Mouse (Mus musculus) stomach, embryonic 14.5 days (tissue): ENCODE measurements around the gene Foxd2. TPM values are rescaled to one million over a fixed set of nuclear protein-coding genes. Genes with fewer than 3 reads are reported as not detected.

Source experiments
- ATAC-seq: fragments of 200-750 bp; cut with Nextera tagmentation; 2 replicates; pipeline ENCODE4 v1.8.0; 2017; ENCODE audit warnings: low read depth, moderate TSS enrichment; ENCODE audit not compliant: insufficient number of reproducible peaks, insufficient read depth, low FRiP score
- H3K27ac ChIP-seq: fragments of 300-500 bp; sonication (generic); 2 replicates; pipeline ENCODE4 v1.5.1; 2014; ENCODE audit warnings: mild to moderate bottlenecking, low read length, moderate library complexity, mixed read lengths
- H3K27me3 ChIP-seq: fragments of 300-500 bp; sonication (generic); 2 replicates; pipeline ENCODE4 v1.6.1; 2014; ENCODE audit warnings: low read length, control low read depth, mixed read lengths; ENCODE audit not compliant: control insufficient read depth, insufficient read depth
- H3K36me3 ChIP-seq: fragments of 300-500 bp; sonication (generic); 2 replicates; pipeline ENCODE4 v1.6.1; 2014; ENCODE audit warnings: mild to moderate bottlenecking, control low read depth, low read length, moderate library complexity, mixed read lengths; ENCODE audit not compliant: control insufficient read depth, insufficient read depth
- H3K4me1 ChIP-seq: fragments of 300-500 bp; sonication (generic); 2 replicates; pipeline ENCODE4 v1.6.1; 2014; ENCODE audit warnings: low read length, control low read depth, mixed read lengths; ENCODE audit not compliant: control insufficient read depth, insufficient read depth
- H3K4me2 ChIP-seq: fragments of 300-500 bp; sonication (generic); replicated peaks from 2 replicates; pipeline ENCODE4 v1.6.1; 2014; ENCODE audit warnings: low read depth, low read length, control low read depth
- H3K4me3 ChIP-seq: fragments of 300-500 bp; sonication (generic); 2 replicates; pipeline ENCODE4 v1.5.1; 2014; ENCODE audit warnings: low read depth, low read length, control low read depth
- H3K9ac ChIP-seq: fragments of 300-500 bp; sonication (generic); replicated peaks from 2 replicates; pipeline ENCODE4 v1.6.1; 2014; ENCODE audit warnings: low read depth, mild to moderate bottlenecking, control low read depth, low read length, moderate library complexity, mixed read lengths
- H3K9me3 ChIP-seq: fragments of 300-500 bp; sonication (generic); 2 replicates; pipeline ENCODE4 v1.6.1; 2016; ENCODE audit warnings: low read depth, low read length, control low read depth; ENCODE audit not compliant: control insufficient read depth
- whole genome bisulfite sequencing: fragments of 180-500 bp; shearing (Covaris S2); extraction: QIAGEN DNeasy Blood & Tissue Kit; methylation state at CpG from one replicate; pipeline ENCODE4 v1.1.7; 2014; 5-methylcytosine and 5-hydroxymethylcytosine counted together
- polyA plus RNA-seq: library from polyadenylated mRNA; unstranded; fragments of >200 nt; fragmentation: Nextera tagmentation; extraction: Ambion mirVana; gene quantifications from 2 replicates; pipeline ENCODE4 v1.2.1, GENCODE M21; 2014

Gene Foxd2
- polyA plus RNA-seq, 1 experiment from 2014 or later: not detected

- no peak overlapping the region for H3K27ac ChIP-seq
- 58% methylated on average over 8 of the region's 8 CpGs for WGBS
- no peak overlapping the region for H3K4me3 ChIP-seq
- ATAC-seq: no peak
- H3K9ac ChIP-seq: no peak overlapping the region
- no peak overlapping the region for H3K4me2 ChIP-seq
- no peaks in the 10 kb centered on the region for H3K9me3 ChIP-seq
- no peaks in the 10 kb centered on the region for H3K27me3 ChIP-seq
- H3K36me3 ChIP-seq: no peaks in the 10 kb centered on the region
- no peaks in the 10 kb centered on the region for H3K4me1 ChIP-seq
Measured at GRCm38 (mm10) chr4:114942583-114942982, 33.9 kb upstream of the Foxd2 start.

GRCm38 (mm10) chr4:114942112-114942511, 33.4 kb upstream of the Foxd2 start:
- ATAC-seq: no peak
- Histone ChIP-seq H3K4me2 (no peak overlapping the region), H3K9ac (no peak overlapping the region), H3K27me3 (no peaks in the 10 kb centered on the region), H3K4me1 (no peaks in the 10 kb centered on the region), H3K4me3 (no peak overlapping the region), H3K9me3 (no peaks in the 10 kb centered on the region), H3K36me3 (no peaks in the 10 kb centered on the region), H3K27ac (no peak overlapping the region)
- 55% methylated on average over 4 of the region's 4 CpGs for WGBS

- 89% methylated on average over 4 of the region's 4 CpGs for WGBS
- ATAC-seq: no peak
- no peaks in the 10 kb centered on the region for H3K9me3 ChIP-seq
- H3K4me3 ChIP-seq: no peak overlapping the region
- no peaks in the 10 kb centered on the region for H3K27me3 ChIP-seq
- no peaks in the 10 kb centered on the region for H3K4me1 ChIP-seq
- no peak overlapping the region for H3K27ac ChIP-seq
- H3K36me3 ChIP-seq: no peaks in the 10 kb centered on the region
- H3K9ac ChIP-seq: no peak overlapping the region
- H3K4me2 ChIP-seq: no peak overlapping the region
Measured at GRCm38 (mm10) chr4:114941311-114941710, 32.6 kb upstream of the Foxd2 start.

GRCm38 (mm10) chr4:114938248-114938647, 29.6 kb upstream of the Foxd2 start:
- WGBS: 52% methylated on average over 3 of the region's 3 CpGs
- Histone ChIP-seq H3K27ac (no peak overlapping the region), H3K9me3 (no peaks in the 10 kb centered on the region), H3K4me1 (no peaks in the 10 kb centered on the region), H3K9ac (no peak overlapping the region), H3K4me3 (no peak overlapping the region), H3K36me3 (no peaks in the 10 kb centered on the region), H3K4me2 (no peak overlapping the region), H3K27me3 (no peaks in the 10 kb centered on the region)
- no peak for ATAC-seq

GRCm38 (mm10) chr4:114937459-114938047, 28.9 kb upstream of the Foxd2 start:
- Histone ChIP-seq H3K9ac (no peak overlapping the region), H3K4me1 (no peaks in the 10 kb centered on the region), H3K27ac (no peak overlapping the region), H3K4me2 (no peak overlapping the region), H3K27me3 (no peaks in the 10 kb centered on the region), H3K36me3 (no peaks in the 10 kb centered on the region), H3K4me3 (no peak overlapping the region), H3K9me3 (no peaks in the 10 kb centered on the region)
- WGBS: 65% methylated on average over 4 of the region's 4 CpGs
- ATAC-seq: no peak

GRCm38 (mm10) chr4:114934188-114934587, 25.5 kb upstream of the Foxd2 start:
- Histone ChIP-seq H3K4me3 (no peak overlapping the region), H3K9me3 (no peaks in the 10 kb centered on the region), H3K4me2 (no peak overlapping the region), H3K4me1 (no peaks in the 10 kb centered on the region), H3K9ac (no peak overlapping the region), H3K36me3 (no peaks in the 10 kb centered on the region), H3K27ac (no peak overlapping the region), H3K27me3 (no peaks in the 10 kb centered on the region)
- no peak for ATAC-seq
- WGBS: 91% methylated on average over 6 of the region's 6 CpGs

GRCm38 (mm10) chr4:114932747-114933146, 24.1 kb upstream of the Foxd2 start:
- ATAC-seq: no peak
- Histone ChIP-seq H3K9ac (no peak overlapping the region), H3K9me3 (no peaks in the 10 kb centered on the region), H3K4me2 (no peak overlapping the region), H3K27ac (no peak overlapping the region), H3K4me3 (no peak overlapping the region), H3K36me3 (no peaks in the 10 kb centered on the region), H3K27me3 (peaks cover 12% of the 10 kb centered on the region; the same call in 1 of the 2 replicates), H3K4me1 (no peaks in the 10 kb centered on the region)
- WGBS: 90% methylated on average over 4 of the region's 4 CpGs

- WGBS: 37% methylated on average over 15 of the region's 15 CpGs
- Histone ChIP-seq H3K9ac (no peak overlapping the region), H3K4me3 (no peak overlapping the region), H3K9me3 (no peaks in the 10 kb centered on the region), H3K4me1 (peaks cover 5% of the 10 kb centered on the region; the same call in 1 of the 2 replicates), H3K36me3 (no peaks in the 10 kb centered on the region), H3K27ac (no peak overlapping the region), H3K4me2 (no peak overlapping the region), H3K27me3 (peaks cover 47% of the 10 kb centered on the region)
- ATAC-seq: no peak
Measured at GRCm38 (mm10) chr4:114929155-114929554, 20.5 kb upstream of the Foxd2 start.

- H3K4me1 ChIP-seq: peaks cover 5% of the 10 kb centered on the region; the same call in 1 of the 2 replicates
- WGBS: under 1% methylated on average over 21 of the region's 25 CpGs
- H3K36me3 ChIP-seq: no peaks in the 10 kb centered on the region
- H3K27ac ChIP-seq: no peak within 1 kb of the TSS
- no peak within 1 kb of the TSS for H3K9ac ChIP-seq
- H3K4me3 ChIP-seq: peak within 1 kb of the TSS; percentile 38
- 0 out of 2 replicates have a peak, but pooled peaks have one; percentile 7 for ATAC-seq
- H3K4me2 ChIP-seq: peak within 1 kb of the TSS; percentile 61
- peaks cover 67% of the 10 kb centered on the region for H3K27me3 ChIP-seq
- H3K9me3 ChIP-seq: no peaks in the 10 kb centered on the region
Measured at GRCm38 (mm10) chr4:114925917-114926312, 17.2 kb upstream of the Foxd2 start, which contains the start of gene Foxe3. Foxe3 (minus strand) TSS chr4:114926013.
